Mouse (Mus musculus) limb, embryonic 14.5 days (tissue): ENCODE results near the gene Ndufc2. TPM values are rescaled to one million over a fixed set of nuclear protein-coding genes. Genes with fewer than 3 reads are reported as not detected.

Experiments
- ATAC-seq: fragments of 200-750 bp; cut with Nextera tagmentation; 2 replicates; pipeline ENCODE4 v1.8.0; 2017; ENCODE audit warnings: low read depth, moderate number of reproducible peaks, moderate TSS enrichment; ENCODE audit not compliant: low FRiP score
- DNase-seq: peaks from one replicate; pipeline ENCODE4 v3.0.0-alpha.2; 2015; ENCODE audit warnings: low spot score
- H3K27ac ChIP-seq: fragments of 300-500 bp; sonication (generic); replicated peaks from 2 replicates; pipeline ENCODE4 v1.5.1; 2014; ENCODE audit warnings: low read depth, mild to moderate bottlenecking, low read length, moderate library complexity, mixed read lengths
- H3K27me3 ChIP-seq: fragments of 300-500 bp; sonication (generic); 2 replicates; pipeline ENCODE4 v1.6.1; 2014; ENCODE audit warnings: low read length, mixed read lengths; ENCODE audit not compliant: control insufficient read depth, insufficient read depth
- H3K36me3 ChIP-seq: fragments of 300-500 bp; sonication (generic); 2 replicates; pipeline ENCODE4 v1.6.1; 2014; ENCODE audit warnings: mild to moderate bottlenecking, low read length, moderate library complexity, mixed read lengths; ENCODE audit not compliant: control insufficient read depth, insufficient read depth
- H3K4me1 ChIP-seq: fragments of 300-500 bp; sonication (generic); 2 replicates; pipeline ENCODE4 v1.6.1; 2014; ENCODE audit warnings: antibody characterized with exemption, low read length, mixed read lengths; ENCODE audit not compliant: control insufficient read depth, insufficient read depth
- H3K4me2 ChIP-seq: fragments of 300-500 bp; sonication (generic); replicated peaks from 2 replicates; pipeline ENCODE4 v1.6.1; 2014; ENCODE audit warnings: low read depth, mild to moderate bottlenecking, low read length, moderate library complexity; ENCODE audit not compliant: severe bottlenecking
- H3K4me3 ChIP-seq: fragments of 300-500 bp; sonication (generic); replicated peaks from 2 replicates; pipeline ENCODE4 v1.5.1; 2014; ENCODE audit warnings: low read length
- H3K9ac ChIP-seq: fragments of 300-500 bp; sonication (generic); 2 replicates; pipeline ENCODE4 v1.6.1; 2014; ENCODE audit warnings: mild to moderate bottlenecking, low read depth, low read length, moderate library complexity; ENCODE audit not compliant: severe bottlenecking
- H3K9me3 ChIP-seq: fragments of 300-500 bp; sonication (generic); 2 replicates; pipeline ENCODE4 v1.6.1; 2016; ENCODE audit warnings: low read length; ENCODE audit not compliant: control insufficient read depth
- POLR2A ChIP-seq: fragments of 200-500 bp; IDR thresholded peaks from 2 replicates; pipeline ENCODE4 v1.8.0; 2012; ENCODE audit warnings: inconsistent platforms, mild to moderate bottlenecking, moderate library complexity, borderline replicate concordance; ENCODE audit not compliant: insufficient read depth, insufficient read length; ENCODE audit errors: extremely low read depth
- WGBS: fragments of 180-500 bp; shearing (Covaris S2); extraction: QIAGEN DNeasy Blood & Tissue Kit; methylation state at CpG from one replicate; pipeline ENCODE4 v1.1.7; 2014; 5-methylcytosine and 5-hydroxymethylcytosine counted together
- polyA plus RNA-seq, 2 experiments: library from polyadenylated mRNA; depleted of rRNA in 1 of 2; stranded (reverse) in 1 of 2; unstranded in 1 of 2; fragments of >200 nt; fragmentation: Nextera tagmentation in 1 of 2; extraction: Ambion mirVana in 1 of 2; gene quantifications; 2 replicates each; pipeline versions ENCODE4 v1.2.1 to v1.2.3; 2012 to 2014

The Ndufc2 gene
- polyA plus RNA-seq, 2 experiments = 228 to 357 TPM

DNA sequence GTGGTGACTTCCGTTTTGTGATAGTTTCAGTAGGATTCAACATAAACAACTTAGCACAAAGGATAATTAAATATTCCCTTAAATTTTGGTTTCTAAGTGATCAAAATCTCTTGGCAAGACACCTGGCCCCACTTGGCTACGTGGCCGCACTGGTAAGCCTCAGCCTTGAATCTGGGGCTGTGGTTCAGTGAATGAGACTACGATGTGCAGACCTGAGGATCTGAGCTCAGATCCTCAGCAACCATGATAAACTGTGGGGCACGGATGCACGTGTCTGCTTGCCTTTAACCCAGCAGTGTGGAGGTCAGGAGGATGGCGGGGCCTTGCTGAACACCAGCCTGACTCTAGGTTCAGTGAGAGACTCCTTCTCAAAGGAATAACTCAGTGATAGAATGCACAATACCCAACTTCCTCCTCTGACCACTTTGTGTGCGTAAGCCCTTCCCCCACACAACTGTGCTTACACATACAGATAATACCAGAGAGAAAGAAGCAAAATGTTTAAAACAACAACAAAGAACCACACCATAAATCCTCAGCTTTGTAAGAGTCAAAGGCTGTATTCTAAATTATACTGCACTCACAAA is 12.1 kb upstream of the Ndufc2 start:
- Histone ChIP-seq H3K27ac (no peak overlapping the region), H3K27me3 (no peaks in the 10 kb centered on the region), H3K9ac (no peak overlapping the region), H3K9me3 (no peaks in the 10 kb centered on the region), H3K4me3 (no peak overlapping the region), H3K4me2 (no peak overlapping the region), H3K36me3 (peaks cover 88% of the 10 kb centered on the region), H3K4me1 (no peaks in the 10 kb centered on the region)
- 89% methylated on average over 8 of the region's 8 CpGs for WGBS
- DNase-seq (no peak), ATAC-seq (no peak)
- TF ChIP-seq POLR2A = no peak

DNA sequence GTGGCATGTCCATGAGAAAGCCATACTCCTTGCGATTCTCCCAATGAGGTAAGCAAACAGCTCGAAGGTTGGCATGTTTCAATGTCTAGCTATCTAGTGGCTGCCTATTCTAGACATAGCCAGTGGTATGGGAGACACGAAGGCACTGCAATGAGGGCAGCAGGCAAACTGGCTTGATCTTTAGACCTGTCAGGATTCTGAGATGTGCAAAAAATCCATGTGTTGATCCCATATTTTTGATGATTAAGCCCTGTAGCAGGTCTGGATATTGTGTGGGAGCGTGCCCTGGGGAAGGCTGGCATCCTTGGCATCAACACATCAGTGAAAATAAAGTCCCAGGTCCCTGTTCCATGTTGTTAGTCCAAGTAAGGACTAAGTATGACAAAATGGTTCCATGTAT is 11.3 kb upstream of the Ndufc2 start:
- Histone ChIP-seq H3K36me3 (peaks cover 79% of the 10 kb centered on the region), H3K9ac (no peak overlapping the region), H3K4me2 (no peak overlapping the region), H3K4me3 (no peak overlapping the region), H3K9me3 (no peaks in the 10 kb centered on the region), H3K27me3 (no peaks in the 10 kb centered on the region), H3K27ac (no peak overlapping the region), H3K4me1 (no peaks in the 10 kb centered on the region)
- no peak for ATAC-seq
- TF ChIP-seq POLR2A = no peak
- DNase-seq = no peak
- WGBS = 89% methylated on average over 4 of the region's 4 CpGs

DNA sequence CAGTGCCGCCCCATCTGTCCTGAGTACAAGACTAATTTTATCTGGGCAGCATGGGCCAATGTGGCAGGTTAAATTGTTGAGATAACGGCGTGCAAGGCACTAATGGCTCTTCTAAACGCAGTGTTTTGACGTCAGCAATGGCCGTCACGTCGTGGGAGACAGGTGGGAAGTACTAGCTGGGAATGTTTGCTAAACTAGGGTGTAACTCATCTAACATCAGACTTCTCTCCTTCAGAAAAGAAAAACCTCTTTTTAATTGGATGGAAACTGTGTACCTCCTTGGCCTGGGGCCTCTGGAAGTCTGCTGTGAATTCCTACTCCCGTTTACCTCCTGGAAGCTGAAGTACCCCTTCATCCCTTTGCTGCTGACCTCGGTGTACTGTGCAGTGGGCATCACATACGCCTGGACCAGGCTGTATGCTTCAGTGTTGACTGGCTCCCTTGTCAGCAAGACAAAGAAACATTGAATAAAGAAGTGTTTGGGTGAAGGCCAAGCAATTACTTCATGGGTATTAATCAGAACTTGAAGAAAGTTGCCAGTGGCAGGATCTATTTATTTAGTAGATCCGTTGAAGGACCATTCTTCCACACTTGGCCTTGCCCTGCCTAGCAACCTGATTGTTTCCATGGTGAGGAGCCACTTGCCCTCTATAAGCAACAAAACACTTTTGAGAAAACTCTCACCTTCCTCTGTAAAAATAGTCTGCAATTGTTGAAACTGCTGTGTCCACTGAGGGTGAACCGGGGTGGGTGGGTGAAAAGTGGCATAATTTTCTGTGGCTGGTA is 8.3 kb upstream of the Ndufc2 start:
- peaks cover 51% of the 10 kb centered on the region for H3K36me3 ChIP-seq
- 89% methylated on average over 13 of the region's 13 CpGs for WGBS
- ATAC-seq = no peak

DNA sequence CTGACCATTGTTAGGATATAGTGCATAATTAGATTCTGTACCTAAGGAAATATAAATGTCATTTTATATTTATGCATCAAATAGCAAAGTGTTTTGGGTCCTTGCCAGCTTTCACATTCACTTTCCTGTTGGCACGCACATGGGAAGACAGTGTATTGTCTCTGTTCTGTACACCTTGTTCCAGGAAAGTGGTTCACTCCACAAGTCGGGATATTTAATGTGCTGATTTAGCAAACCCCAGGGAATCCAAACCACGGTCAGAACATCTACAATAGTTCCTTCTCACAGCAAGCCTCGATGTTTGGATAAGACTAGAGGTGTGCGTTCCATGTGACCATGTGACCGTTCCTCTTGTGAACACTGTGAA is 7.7 kb upstream of the Ndufc2 start:
- 90% methylated on average over 6 of the region's 6 CpGs for WGBS

More for the DNA sequence above, 8.3 kb upstream of the Ndufc2 start:
- Histone ChIP-seq H3K9me3 (no peaks in the 10 kb centered on the region), H3K27ac (no peak overlapping the region), H3K4me2 (no peak overlapping the region), H3K4me1 (no peaks in the 10 kb centered on the region), H3K9ac (no peak overlapping the region), H3K4me3 (no peak overlapping the region), H3K27me3 (no peaks in the 10 kb centered on the region)
- no peak for TF ChIP-seq POLR2A
- DNase-seq = no peak

DNA sequence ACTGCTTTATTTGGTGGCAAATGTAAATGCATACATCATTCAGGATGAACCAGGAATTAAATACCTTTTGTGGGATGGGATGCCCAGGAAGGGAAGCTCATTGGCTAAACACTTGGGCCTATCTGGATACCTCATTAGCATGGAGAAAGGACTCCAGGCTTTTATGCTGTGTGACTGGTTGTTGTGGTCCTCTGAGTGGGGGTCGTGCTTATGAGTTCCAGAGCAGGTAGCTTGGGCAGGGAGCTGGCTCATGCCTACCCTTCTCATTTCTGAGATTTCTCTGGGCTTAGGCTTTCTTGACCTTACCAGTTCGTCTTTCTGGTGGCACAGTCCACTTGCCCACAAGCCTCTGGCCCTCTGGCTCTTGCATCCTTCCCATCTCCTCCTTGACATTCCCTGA is 5.4 kb upstream of the Ndufc2 start:
- DNase-seq (no peak), ATAC-seq (no peak)
- Histone ChIP-seq H3K4me2 (no peak overlapping the region), H3K27ac (no peak overlapping the region), H3K9ac (no peak overlapping the region), H3K36me3 (peaks cover 25% of the 10 kb centered on the region), H3K27me3 (no peaks in the 10 kb centered on the region), H3K9me3 (no peaks in the 10 kb centered on the region), H3K4me3 (no peak overlapping the region), H3K4me1 (no peaks in the 10 kb centered on the region)
- WGBS = 74% methylated on average over 2 of the region's 2 CpGs
- TF ChIP-seq POLR2A = no peak

More for the DNA sequence above, 7.7 kb upstream of the Ndufc2 start:
- no peak for TF ChIP-seq POLR2A
- Histone ChIP-seq H3K4me2 (no peak overlapping the region), H3K27ac (no peak overlapping the region), H3K4me3 (no peak overlapping the region), H3K36me3 (peaks cover 46% of the 10 kb centered on the region), H3K27me3 (no peaks in the 10 kb centered on the region), H3K4me1 (no peaks in the 10 kb centered on the region), H3K9ac (no peak overlapping the region), H3K9me3 (no peaks in the 10 kb centered on the region)
- ATAC-seq = no peak
- DNase-seq = no peak
